Mouse (Mus musculus) erythroblast, embryonic 14.5 days (primary cell): ENCODE results near the gene Ascc1. TPM values are rescaled to one million over a fixed set of nuclear protein-coding genes. Genes with fewer than 3 reads are reported as not detected.

Experiments used
- H3K27me3 ChIP-seq: 2 replicates; pipeline ENCODE4 v1.6.1; 2012; ENCODE audit warnings: inconsistent platforms; ENCODE audit not compliant: control insufficient read depth
- H3K36me3 ChIP-seq: 2 replicates; pipeline ENCODE4 v1.6.1; 2012; ENCODE audit warnings: mild to moderate bottlenecking, inconsistent platforms; ENCODE audit not compliant: control insufficient read depth
- H3K4me1 ChIP-seq: 2 replicates; pipeline ENCODE4 v1.6.1; 2012; ENCODE audit warnings: inconsistent platforms; ENCODE audit not compliant: control insufficient read depth
- H3K4me3 ChIP-seq: replicated peaks from 2 replicates; pipeline ENCODE3; 2012; ENCODE audit warnings: moderate library complexity, mild to moderate bottlenecking, inconsistent platforms
- H3K9me3 ChIP-seq: 2 replicates; pipeline ENCODE4 v1.6.1; 2012; ENCODE audit warnings: low read length, inconsistent platforms, mixed read lengths; ENCODE audit not compliant: control insufficient read depth
- GATA1 ChIP-seq: IDR thresholded peaks from 2 replicates; pipeline ENCODE4 v1.6.1; 2012; ENCODE audit warnings: low read length, inconsistent platforms, mixed read lengths
- TAL1 ChIP-seq: IDR thresholded peaks from 3 replicates; pipeline ENCODE4 v1.6.1; 2012; ENCODE audit warnings: low read length, inconsistent platforms, mixed read lengths
- polyA plus RNA-seq: library from polyadenylated mRNA; stranded (reverse); fragments of >175 nt; gene quantifications from 2 replicates; pipeline ENCODE4 v1.2.3, GENCODE M21; 2012

The Ascc1 gene
- polyA plus RNA-seq, 1 experiment = 7.4 TPM

DNA sequence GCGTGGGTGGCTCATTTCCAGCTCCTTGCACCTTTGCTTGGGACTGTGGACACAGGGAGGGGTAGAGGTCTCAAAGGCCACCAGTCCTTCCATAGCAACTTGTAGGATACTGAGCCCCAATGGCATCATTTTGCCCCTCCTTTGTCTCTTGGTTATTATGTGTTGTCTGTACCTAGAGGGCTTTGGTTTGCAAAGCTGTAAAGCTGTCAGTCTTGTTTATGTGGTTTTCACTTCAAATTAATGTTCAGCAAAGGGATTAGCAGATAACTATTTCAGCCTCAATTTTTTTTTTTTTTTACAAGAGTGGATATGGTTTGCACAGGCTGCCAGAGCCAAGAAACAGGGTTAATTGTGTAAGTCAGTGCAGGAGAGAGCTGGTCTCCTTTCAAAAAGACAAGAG lies 93.7 kb downstream of the Ascc1 start:
- H3K4me1 ChIP-seq = no peaks in the 10 kb centered on the region; the same call in 1 of the 2 replicates

GRCm38 (mm10) chr10:60097146-60097545 lies 94.5 kb downstream of the Ascc1 start:
- Histone ChIP-seq H3K9me3 (no peaks in the 10 kb centered on the region), H3K27me3 (no peaks in the 10 kb centered on the region), H3K4me3 (no peak overlapping the region), H3K4me1 (no peaks in the 10 kb centered on the region), H3K36me3 (peaks cover 6% of the 10 kb centered on the region)
- TF ChIP-seq GATA1 (no peak), TAL1 (no peak)

More for the DNA sequence above, 93.7 kb downstream of the Ascc1 start:
- no peak for TF ChIP-seq GATA1
- TF ChIP-seq TAL1 = no peak
- Histone ChIP-seq H3K4me3 (no peak overlapping the region), H3K9me3 (no peaks in the 10 kb centered on the region), H3K27me3 (no peaks in the 10 kb centered on the region), H3K36me3 (peaks cover 6% of the 10 kb centered on the region)

GRCm38 (mm10) chr10:60097774-60098173 lies 95.2 kb downstream of the Ascc1 start:
- no peaks in the 10 kb centered on the region for H3K9me3 ChIP-seq
- no peak overlapping the region for H3K4me3 ChIP-seq
- TF ChIP-seq GATA1 = no peak
- TF ChIP-seq TAL1 = no peak
- no peaks in the 10 kb centered on the region for H3K4me1 ChIP-seq
- H3K36me3 ChIP-seq = peaks cover 6% of the 10 kb centered on the region
- H3K27me3 ChIP-seq = no peaks in the 10 kb centered on the region

DNA sequence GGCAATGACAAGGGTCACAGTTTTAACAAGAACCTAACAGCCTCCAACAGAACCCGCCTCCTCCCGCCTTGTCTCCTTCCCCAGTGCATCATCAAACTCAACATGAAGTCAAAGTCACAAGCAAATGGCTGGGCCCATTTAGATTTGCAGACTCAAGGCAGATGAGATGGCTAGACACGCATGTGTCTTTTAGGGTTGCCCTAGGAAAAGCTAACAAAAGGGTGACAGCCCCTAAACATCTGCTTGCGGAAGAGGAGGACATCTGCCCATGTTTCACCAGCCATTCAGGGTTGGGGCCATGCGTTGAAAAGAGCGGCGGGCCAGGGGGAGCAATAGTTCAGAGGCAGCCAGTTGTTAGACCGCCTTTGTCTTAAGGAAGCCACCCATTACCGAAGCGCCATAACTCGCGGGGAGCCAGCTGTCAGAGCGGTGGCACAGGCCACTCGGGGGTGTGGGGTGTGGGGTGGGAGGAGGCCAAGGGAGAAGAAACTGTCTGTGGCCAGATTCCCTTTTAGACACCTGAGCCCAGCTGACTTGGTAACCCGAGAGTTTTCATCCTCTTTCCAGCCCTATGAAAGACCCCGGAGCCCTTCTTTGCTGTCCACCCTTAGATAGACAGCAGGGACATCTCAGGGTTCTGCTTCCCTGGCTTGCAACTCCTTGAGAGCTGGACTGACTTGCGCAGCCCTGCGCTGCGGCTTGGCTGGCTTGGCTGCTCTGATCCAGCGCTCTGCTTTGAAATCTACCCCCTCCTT lies 103.0 kb downstream of the Ascc1 start:
- TF ChIP-seq GATA1 = no peak
- no peak for TF ChIP-seq TAL1
- Histone ChIP-seq H3K36me3 (no peaks in the 10 kb centered on the region), H3K4me1 (peaks cover 10% of the 10 kb centered on the region), H3K27me3 (peaks cover 65% of the 10 kb centered on the region), H3K4me3 (no peak overlapping the region), H3K9me3 (peaks cover 4% of the 10 kb centered on the region; the same call in 1 of the 2 replicates)

- TF ChIP-seq GATA1 (no peak), TAL1 (no peak)
- H3K27me3 ChIP-seq = peaks cover 71% of the 10 kb centered on the region
- H3K36me3 ChIP-seq = no peaks in the 10 kb centered on the region
- peaks cover 4% of the 10 kb centered on the region; the same call in 1 of the 2 replicates for H3K9me3 ChIP-seq
- peaks cover 10% of the 10 kb centered on the region for H3K4me1 ChIP-seq
- no peak within 1 kb of the TSS for H3K4me3 ChIP-seq
Observed at GRCm38 (mm10) chr10:60106146-60106530, 103.5 kb downstream of the Ascc1 start, which contains the start of gene Spock2. Gene Spock2, plus strand, starts transcription at chr10:60106219.

- Histone ChIP-seq H3K36me3 (no peaks in the 10 kb centered on the region), H3K27me3 (peaks cover 76% of the 10 kb centered on the region), H3K4me1 (peaks cover 10% of the 10 kb centered on the region), H3K9me3 (peaks cover 4% of the 10 kb centered on the region; the same call in 1 of the 2 replicates), H3K4me3 (no peak overlapping the region)
- TF ChIP-seq GATA1 (no peak), TAL1 (no peak)
Observed at GRCm38 (mm10) chr10:60106531-60107186, 104.1 kb downstream of the Ascc1 start.

- Histone ChIP-seq H3K9me3 (peaks cover 4% of the 10 kb centered on the region; the same call in 1 of the 2 replicates), H3K27me3 (peaks cover 78% of the 10 kb centered on the region), H3K36me3 (no peaks in the 10 kb centered on the region), H3K4me1 (peaks cover 10% of the 10 kb centered on the region), H3K4me3 (no peak overlapping the region)
- TF ChIP-seq GATA1 = no peak
- TF ChIP-seq TAL1 = no peak
Observed at GRCm38 (mm10) chr10:60107448-60107847, 104.8 kb downstream of the Ascc1 start.

DNA sequence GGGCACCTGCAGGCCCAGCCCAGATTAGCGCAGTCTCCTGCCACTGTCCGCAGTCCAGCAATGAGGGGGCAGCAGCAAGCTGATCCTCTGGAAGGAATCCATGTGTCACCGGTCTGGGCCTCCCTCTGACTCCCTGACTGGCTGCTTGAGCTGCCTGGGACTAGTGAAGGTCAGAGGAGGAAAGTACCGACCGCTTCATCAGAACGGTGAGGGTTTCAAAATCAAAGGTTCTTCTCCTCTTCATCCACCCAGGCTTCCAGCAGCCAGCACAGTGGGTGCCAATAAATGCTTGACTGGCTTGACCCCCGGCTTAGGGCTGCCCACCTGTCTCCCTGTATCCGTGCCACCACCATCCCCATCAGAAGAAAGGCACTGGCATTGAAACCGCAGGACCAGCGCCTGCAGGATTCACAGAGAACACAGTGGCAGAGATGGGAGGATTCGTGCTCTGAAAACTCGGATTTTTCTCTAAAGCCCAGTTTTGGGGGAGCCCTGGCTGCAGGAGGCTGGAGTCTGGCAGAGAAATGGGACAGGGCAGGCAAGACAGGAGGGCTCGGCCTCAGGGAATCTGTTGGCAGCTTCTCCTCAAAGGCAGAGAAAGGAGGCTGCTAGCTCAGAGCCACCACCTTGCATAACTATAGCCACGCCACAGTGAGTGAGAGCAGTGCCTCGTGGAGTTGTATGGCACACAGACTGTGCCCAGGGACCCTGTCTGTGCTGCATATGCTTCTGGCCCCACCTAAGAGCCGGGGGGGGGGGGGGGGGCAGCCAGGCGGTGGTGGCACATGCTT lies 105.9 kb downstream of the Ascc1 start:
- Histone ChIP-seq H3K9me3 (peaks cover 4% of the 10 kb centered on the region; the same call in 1 of the 2 replicates), H3K4me1 (peaks cover 10% of the 10 kb centered on the region), H3K36me3 (no peaks in the 10 kb centered on the region), H3K27me3 (peaks cover 78% of the 10 kb centered on the region), H3K4me3 (no peak overlapping the region)
- no peak for TF ChIP-seq TAL1
- no peak for TF ChIP-seq GATA1

DNA sequence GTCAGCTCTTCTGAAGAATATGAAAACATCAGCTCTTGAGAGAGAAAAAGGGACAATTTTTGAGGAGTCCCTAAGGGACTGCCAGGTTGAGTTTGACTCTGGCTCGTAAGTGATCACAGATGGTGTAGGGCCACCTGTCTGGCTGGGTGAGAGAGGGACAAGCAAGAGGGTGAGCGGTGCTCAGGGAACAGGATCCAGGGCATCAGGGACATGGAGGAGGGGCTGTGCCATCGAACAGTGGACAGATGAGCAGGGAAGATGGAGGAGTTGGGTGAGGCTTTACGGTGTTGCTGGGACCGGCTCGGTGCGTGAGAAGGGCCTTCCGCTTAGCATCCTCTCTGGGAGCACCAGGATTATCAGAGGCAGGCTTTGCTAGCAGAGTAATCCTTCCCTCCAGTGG lies 106.7 kb downstream of the Ascc1 start:
- Histone ChIP-seq H3K4me1 (peaks cover 10% of the 10 kb centered on the region), H3K36me3 (no peaks in the 10 kb centered on the region), H3K27me3 (peaks cover 79% of the 10 kb centered on the region), H3K4me3 (no peak overlapping the region), H3K9me3 (peaks cover 4% of the 10 kb centered on the region; the same call in 1 of the 2 replicates)
- no peak for TF ChIP-seq GATA1
- no peak for TF ChIP-seq TAL1
